Comparison of ENCODE assay signal across 10 mouse cellular contexts in genomic region chr2:137560366-137560765, GRCm38 (mm10).
DNase-seq lines count a peak whose midpoint lies in the region; ATAC-seq and TF ChIP-seq lines count a peak whose summit lies in the region.
"Had no signal": no experiment of that assay in that cellular context is flagged by ENCODE, and none has a peak within 500 bp of the region (broad histone marks: within the 10 kb centered on the region; RNA-seq: fewer than 3 reads in every experiment).

No protein-coding gene starts in this region.

- no peaks in the 10 kb centered on the region for H3K36me3 ChIP-seq in forebrain, embryonic 11.5 days (ENCODE audit: control insufficient read depth, insufficient read depth, low read length)
- H3K36me3 ChIP-seq in forebrain, embryonic 10.5 days (replicated peaks) = no peaks in the 10 kb centered on the region
- peaks cover 2% of the 10 kb centered on the region; the same call in 1 of the 2 replicates for H3K36me3 ChIP-seq in heart, adult 2 months (ENCODE audit: control insufficient read depth, insufficient read depth, low read length)
- no peaks in the 10 kb centered on the region for H3K36me3 ChIP-seq in hindbrain, embryonic 15.5 days
- no peaks in the 10 kb centered on the region for H3K36me3 ChIP-seq in kidney, adult 2 months (ENCODE audit: control insufficient read depth, insufficient read depth, low read length)
- H3K36me3 ChIP-seq: limb, embryonic 15.5 days had no signal

- TF ChIP-seq EP300 in heart, adult 2 months (IDR thresholded peaks at IDR 0.05; ENCODE audit: insufficient read depth, low read depth, low read length) = 0 out of 2 replicates have a peak, but pooled peaks have one; percentile 35

- H3K4me1 ChIP-seq in forebrain, embryonic 11.5 days (replicated peaks; ENCODE audit: control insufficient read depth, insufficient read depth, low read length) = peaks cover 2% of the 10 kb centered on the region; the same call in 1 of the 2 replicates
- peaks cover 11% of the 10 kb centered on the region for H3K4me1 ChIP-seq in forebrain, embryonic 10.5 days
- H3K4me1 ChIP-seq in heart, adult 2 months (ENCODE audit: control insufficient read depth, insufficient read depth, low read length) = peaks cover 2% of the 10 kb centered on the region
- no peaks in the 10 kb centered on the region for H3K4me1 ChIP-seq in hindbrain, embryonic 15.5 days (replicated peaks)
- H3K4me1 ChIP-seq in kidney, adult 2 months (ENCODE audit: control insufficient read depth, insufficient read depth, low read length) = no peaks in the 10 kb centered on the region
- H3K4me1 ChIP-seq: limb, embryonic 15.5 days had no signal

- H3K9me3 ChIP-seq in forebrain, embryonic 11.5 days (ENCODE audit: control insufficient read depth, low read length) = no peaks in the 10 kb centered on the region
- H3K9me3 ChIP-seq in forebrain, embryonic 10.5 days = no peaks in the 10 kb centered on the region
- H3K9me3 ChIP-seq in hindbrain, embryonic 15.5 days = no peaks in the 10 kb centered on the region
- H3K9me3 ChIP-seq: limb, embryonic 15.5 days had no signal

- intact Hi-C loops in heart, adult 2 months (cut with DNase I) = no loop called here

- H3K79me2 ChIP-seq in heart, adult 2 months (replicated peaks; ENCODE audit: control insufficient read depth, insufficient read depth, low read length) = no peaks in the 10 kb centered on the region

- no peak overlapping the region for H3K27ac ChIP-seq in forebrain, embryonic 11.5 days (ENCODE audit: low read depth, low read length)
- no peak overlapping the region for H3K27ac ChIP-seq in forebrain, embryonic 10.5 days
- H3K27ac ChIP-seq in heart, adult 2 months = peak overlapping the region; percentile 41; the same call in 1 of the 2 replicates
- no peak overlapping the region for H3K27ac ChIP-seq in hindbrain, embryonic 15.5 days (replicated peaks)
- H3K27ac ChIP-seq in kidney, adult 2 months (ENCODE audit: insufficient read depth, low read depth, low read length) = no peak overlapping the region
- H3K27ac ChIP-seq: limb, embryonic 15.5 days had no signal

- no peak overlapping the region for H3K4me3 ChIP-seq in forebrain, embryonic 11.5 days (ENCODE audit: low read depth, low read length)
- H3K4me3 ChIP-seq in forebrain, embryonic 10.5 days = no peak overlapping the region
- H3K4me3 ChIP-seq in heart, adult 2 months = no peak overlapping the region
- H3K4me3 ChIP-seq in hindbrain, embryonic 15.5 days = no peak overlapping the region
- no peak overlapping the region for H3K4me3 ChIP-seq in kidney, adult 2 months (ENCODE audit: insufficient read depth, low read depth, low read length)
- H3K4me3 ChIP-seq: limb, embryonic 15.5 days had no signal

- TF ChIP-seq CTCF in heart, adult 2 months (IDR thresholded peaks at IDR 0.05) = peak; percentile 42
- no peak for TF ChIP-seq CTCF in kidney, adult 2 months (conservative IDR thresholded peaks at IDR 0.05; ENCODE audit: insufficient read depth, insufficient read length, low read depth, low read length)

- ATAC-seq in forebrain, embryonic 11.5 days (replicated peaks; ENCODE audit: low FRiP score) = peak; percentile 61; the same call in 1 of the 2 replicates
- ATAC-seq in hindbrain, embryonic 15.5 days (ENCODE audit: low FRiP score, low read depth) = peak; percentile 48; the same call in 1 of the 2 replicates

- H3K4me2 ChIP-seq in forebrain, embryonic 11.5 days (ENCODE audit: low read depth, low read length, severe bottlenecking) = no peak overlapping the region
- no peak overlapping the region for H3K4me2 ChIP-seq in hindbrain, embryonic 15.5 days
- H3K4me2 ChIP-seq: limb, embryonic 15.5 days had no signal

- no peak for TF ChIP-seq POLR2A in heart, adult 2 months (IDR thresholded peaks at IDR 0.05; ENCODE audit: insufficient read depth, low read depth, low read length)
- no peak for TF ChIP-seq POLR2A in kidney, adult 2 months (IDR thresholded peaks at IDR 0.05; ENCODE audit: low read depth, low read length)

- WGBS in forebrain, embryonic 11.5 days = 46% methylated on average over 4 of the region's 4 CpGs
- 52% methylated on average over 4 of the region's 4 CpGs for WGBS in forebrain, embryonic 10.5 days
- 10% methylated on average over 4 of the region's 4 CpGs for WGBS in heart, adult 2 months
- WGBS in hindbrain, embryonic 15.5 days = 25% methylated on average over 4 of the region's 4 CpGs
- 74% methylated on average over 4 of the region's 4 CpGs for WGBS in kidney, adult 2 months

- H3K27me3 ChIP-seq in forebrain, embryonic 11.5 days (ENCODE audit: control insufficient read depth, insufficient read depth, low read length) = no peaks in the 10 kb centered on the region
- H3K27me3 ChIP-seq in forebrain, embryonic 10.5 days (ENCODE audit: poor library complexity, severe bottlenecking) = no peaks in the 10 kb centered on the region
- no peaks in the 10 kb centered on the region for H3K27me3 ChIP-seq in heart, adult 2 months (ENCODE audit: control insufficient read depth, insufficient read depth, low read length)
- no peaks in the 10 kb centered on the region for H3K27me3 ChIP-seq in hindbrain, embryonic 15.5 days
- H3K27me3 ChIP-seq in kidney, adult 2 months (replicated peaks; ENCODE audit: control insufficient read depth, insufficient read depth, low read length) = no peaks in the 10 kb centered on the region
- H3K27me3 ChIP-seq: limb, embryonic 15.5 days had no signal

- DNase-seq in forebrain, embryonic 11.5 days (ENCODE audit: low spot score) = no peak
- no peak for DNase-seq in forebrain, embryonic 10.5 days (ENCODE audit: extremely low spot score, low spot score)
- peak; percentile 2 to 18 for DNase-seq in adrenal gland, adult 18-20 months (ENCODE audit: low spot score in 2 of 2)
- DNase-seq in heart, adult 2 months = peak; percentile 25 to 60
- no peak for DNase-seq in kidney, adult 2 months
- no peak for DNase-seq in urinary bladder, adult 2 months (ENCODE audit: low spot score)
- DNase-seq in spleen, postnatal 10 days (ENCODE audit: low spot score in 2 of 2) = no peak
- DNase-seq: right cerebral cortex, postnatal 4 days had no signal

- no peak overlapping the region for H3K9ac ChIP-seq in forebrain, embryonic 11.5 days (ENCODE audit: low read length)
- peak overlapping the region; percentile 34; the same call in 1 of the 2 replicates for H3K9ac ChIP-seq in heart, adult 2 months (ENCODE audit: low read depth, low read length)
- no peak overlapping the region for H3K9ac ChIP-seq in hindbrain, embryonic 15.5 days
- H3K9ac ChIP-seq: limb, embryonic 15.5 days had no signal

Comparison
In these comparisons a context has a peak if more than half of its experiments do, and no peak if none do; other contexts are left out.
1. DNase-seq: peak in adrenal gland, adult 18-20 months (2 of 2) and heart, adult 2 months (2 of 2); none in forebrain, embryonic 11.5 days (single experiment), forebrain, embryonic 10.5 days (single experiment), kidney, adult 2 months (single experiment), urinary bladder, adult 2 months (single experiment) and spleen, postnatal 10 days (0 of 2).